In genomic region chr5:113747629-113748028, GRCm38 (mm10) we compare ENCODE assay signal across 25 mouse cellular contexts. TPM values are rescaled to one million over a fixed set of nuclear protein-coding genes. Genes with fewer than 3 reads are reported as not detected.
DNase-seq lines count a peak whose midpoint lies in the region; ATAC-seq and TF ChIP-seq lines count a peak whose summit lies in the region.
"Had no signal": no experiment of that assay in that cellular context is flagged by ENCODE, and none has a peak within 500 bp of the region (broad histone marks: within the 10 kb centered on the region; RNA-seq: fewer than 3 reads in every experiment).

No protein-coding gene starts in this region.

- no peak overlapping the region for H3K4me2 ChIP-seq in liver, postnatal 0 days (ENCODE audit: low read depth, low read length)
- H3K4me2 ChIP-seq in liver, embryonic 12.5 days: no peak overlapping the region
- H3K4me2 ChIP-seq in neural tube, embryonic 15.5 days: no peak overlapping the region
- H3K4me2 ChIP-seq: embryonic facial prominence, embryonic 15.5 days; hindbrain, embryonic 15.5 days; limb, embryonic 15.5 days; midbrain, embryonic 13.5 days had no signal

- ATAC-seq in liver, postnatal 0 days: no peak
- ATAC-seq in liver, embryonic 12.5 days: no peak
- no peak for ATAC-seq in neural tube, embryonic 15.5 days (ENCODE audit: low FRiP score)
- ATAC-seq: forebrain, embryonic 14.5 days; midbrain, embryonic 13.5 days had no signal

- no peaks in the 10 kb centered on the region for H3K79me2 ChIP-seq in heart, adult 2 months (replicated peaks; ENCODE audit: control insufficient read depth, insufficient read depth, low read length)

- no peak for DNase-seq in heart, adult 2 months
- DNase-seq in heart, postnatal 10 days: no peak
- no peak for DNase-seq in liver, postnatal 0 days
- no peak for DNase-seq in heart, postnatal 25 days (ENCODE audit: low spot score)
- DNase-seq: cerebellum, adult 11-12 months; heart, adult 18-20 months; kidney, adult 8-10 months; right cerebral cortex, postnatal 14 days; thymus, postnatal 14 days had no signal

- H3K9me3 ChIP-seq in liver, postnatal 0 days (ENCODE audit: low read length): no peaks in the 10 kb centered on the region
- no peaks in the 10 kb centered on the region for H3K9me3 ChIP-seq in liver, embryonic 12.5 days (replicated peaks)
- no peaks in the 10 kb centered on the region for H3K9me3 ChIP-seq in ES-Bruce4 (replicated peaks; ENCODE audit: control insufficient read depth, insufficient read depth, low read length, poor library complexity, severe bottlenecking)
- H3K9me3 ChIP-seq in neural tube, embryonic 15.5 days (replicated peaks): no peaks in the 10 kb centered on the region
- H3K9me3 ChIP-seq: embryonic facial prominence, embryonic 15.5 days; hindbrain, embryonic 15.5 days; limb, embryonic 15.5 days; midbrain, embryonic 13.5 days had no signal

- WGBS in heart, adult 2 months: 96% methylated on average over 5 of the region's 5 CpGs
- WGBS in liver, postnatal 0 days (ENCODE audit: insufficient replicate concordance): 93% methylated on average over 5 of the region's 5 CpGs
- 92% methylated on average over 5 of the region's 5 CpGs for WGBS in liver, embryonic 12.5 days (ENCODE audit: insufficient replicate concordance)
- whole genome bisulfite sequencing in bone marrow, adult 2 months: 97% methylated on average over 5 of the region's 5 CpGs
- WGBS in neural tube, embryonic 15.5 days: 96% methylated on average over 5 of the region's 5 CpGs

- no peaks in the 10 kb centered on the region for H3K36me3 ChIP-seq in heart, adult 2 months (ENCODE audit: control insufficient read depth, insufficient read depth, low read length)
- peaks cover 86% of the 10 kb centered on the region for H3K36me3 ChIP-seq in liver, postnatal 0 days (replicated peaks; ENCODE audit: insufficient read depth, low read length)
- H3K36me3 ChIP-seq in liver, embryonic 12.5 days: peaks cover 100% of the 10 kb centered on the region
- H3K36me3 ChIP-seq in ES-Bruce4 (ENCODE audit: control insufficient read depth, insufficient read depth, low read length, poor library complexity, severe bottlenecking): peaks cover 73% of the 10 kb centered on the region
- H3K36me3 ChIP-seq in neural tube, embryonic 15.5 days: peaks cover 98% of the 10 kb centered on the region

- no peak overlapping the region for H3K27ac ChIP-seq in heart, adult 2 months
- no peak overlapping the region for H3K27ac ChIP-seq in liver, postnatal 0 days (ENCODE audit: low read depth)
- no peak overlapping the region for H3K27ac ChIP-seq in liver, embryonic 12.5 days
- H3K27ac ChIP-seq in ES-Bruce4 (ENCODE audit: insufficient read depth, low read length): no peak overlapping the region
- no peak overlapping the region for H3K27ac ChIP-seq in bone marrow, adult 2 months (ENCODE audit: control insufficient read depth, insufficient read depth, low read depth, low read length, poor library complexity)
- H3K27ac ChIP-seq in neural tube, embryonic 15.5 days (replicated peaks): no peak overlapping the region
- H3K27ac ChIP-seq: embryonic facial prominence, embryonic 15.5 days; hindbrain, embryonic 15.5 days; limb, embryonic 15.5 days; macrophage; midbrain, embryonic 13.5 days had no signal

- TF ChIP-seq EP300 in heart, adult 2 months (IDR thresholded peaks at IDR 0.05; ENCODE audit: insufficient read depth, low read depth, low read length): no peak
- TF ChIP-seq EP300 in liver, postnatal 0 days (IDR thresholded peaks at IDR 0.05; ENCODE audit: low read depth): no peak
- no peak for TF ChIP-seq EP300 in ES-Bruce4 (IDR thresholded peaks at IDR 0.05; ENCODE audit: insufficient read depth, low read depth, low read length)

- H3K4me1 ChIP-seq in heart, adult 2 months (ENCODE audit: control insufficient read depth, insufficient read depth, low read length): 0 out of 2 replicates have a peak, but pooled peaks cover 1% of the 10 kb centered on the region
- no peaks in the 10 kb centered on the region for H3K4me1 ChIP-seq in liver, postnatal 0 days (ENCODE audit: insufficient read depth)
- no peaks in the 10 kb centered on the region for H3K4me1 ChIP-seq in liver, embryonic 12.5 days
- no peaks in the 10 kb centered on the region for H3K4me1 ChIP-seq in ES-Bruce4 (ENCODE audit: control insufficient read depth, insufficient read depth, low read length)
- H3K4me1 ChIP-seq in bone marrow, adult 2 months (ENCODE audit: control insufficient read depth, insufficient read depth, low read length): no peaks in the 10 kb centered on the region
- H3K4me1 ChIP-seq in neural tube, embryonic 15.5 days: no peaks in the 10 kb centered on the region
- H3K4me1 ChIP-seq: embryonic facial prominence, embryonic 15.5 days; hindbrain, embryonic 15.5 days; limb, embryonic 15.5 days; midbrain, embryonic 13.5 days had no signal

- intact Hi-C loops in heart, adult 2 months (cut with DNase I): no loop called here
- intact Hi-C loops in heart, postnatal 10 days (cut with DNase I): no loop called here
- intact Hi-C loops in heart, postnatal 25 days (cut with DNase I): no loop called here

- TF ChIP-seq CTCF in heart, adult 2 months (IDR thresholded peaks at IDR 0.05): peak; percentile 38
- peak; percentile 37 for TF ChIP-seq CTCF in liver, postnatal 0 days (IDR thresholded peaks at IDR 0.05; ENCODE audit: low read depth)
- TF ChIP-seq CTCF in ES-Bruce4 (IDR thresholded peaks at IDR 0.05; ENCODE audit: low read depth, low read length): peak; percentile 49
- peak; percentile 24; the same call in 1 of the 2 replicates for TF ChIP-seq CTCF in bone marrow, adult 2 months (IDR thresholded peaks at IDR 0.05; ENCODE audit: control insufficient read depth, insufficient read depth, low read length)

- TF ChIP-seq POLR2A in heart, adult 2 months (IDR thresholded peaks at IDR 0.05; ENCODE audit: insufficient read depth, low read depth, low read length): no peak
- TF ChIP-seq POLR2A in ES-Bruce4 (IDR thresholded peaks at IDR 0.05; ENCODE audit: insufficient read depth, low read length): no peak
- no peak for TF ChIP-seq POLR2A in bone marrow, adult 2 months (IDR thresholded peaks at IDR 0.05; ENCODE audit: borderline replicate concordance, control insufficient read depth, low read depth, low read length)

- no peak overlapping the region for H3K4me3 ChIP-seq in heart, adult 2 months
- no peak overlapping the region for H3K4me3 ChIP-seq in liver, postnatal 0 days (ENCODE audit: low read depth, low read length)
- no peak overlapping the region for H3K4me3 ChIP-seq in liver, embryonic 12.5 days
- no peak overlapping the region for H3K4me3 ChIP-seq in ES-Bruce4 (ENCODE audit: low read depth, low read length)
- H3K4me3 ChIP-seq in bone marrow, adult 2 months (replicated peaks; ENCODE audit: control insufficient read depth, low read depth, low read length): no peak overlapping the region
- no peak overlapping the region for H3K4me3 ChIP-seq in neural tube, embryonic 15.5 days (replicated peaks)
- H3K4me3 ChIP-seq: embryonic facial prominence, embryonic 15.5 days; hindbrain, embryonic 15.5 days; limb, embryonic 15.5 days; midbrain, embryonic 13.5 days had no signal

- no peaks in the 10 kb centered on the region for H3K27me3 ChIP-seq in heart, adult 2 months (ENCODE audit: control insufficient read depth, insufficient read depth, low read length)
- no peaks in the 10 kb centered on the region for H3K27me3 ChIP-seq in liver, postnatal 0 days (ENCODE audit: insufficient read depth, low read length)
- H3K27me3 ChIP-seq in liver, embryonic 12.5 days (replicated peaks): no peaks in the 10 kb centered on the region
- H3K27me3 ChIP-seq in ES-Bruce4 (ENCODE audit: control insufficient read depth, insufficient read depth, low read length, poor library complexity, severe bottlenecking): no peaks in the 10 kb centered on the region
- no peaks in the 10 kb centered on the region for H3K27me3 ChIP-seq in neural tube, embryonic 15.5 days (replicated peaks)
- H3K27me3 ChIP-seq: embryonic facial prominence, embryonic 15.5 days; hindbrain, embryonic 15.5 days; limb, embryonic 15.5 days; midbrain, embryonic 13.5 days had no signal

- no peak overlapping the region for H3K9ac ChIP-seq in heart, adult 2 months (ENCODE audit: low read depth, low read length)
- H3K9ac ChIP-seq in liver, postnatal 0 days (replicated peaks): no peak overlapping the region
- no peak overlapping the region for H3K9ac ChIP-seq in liver, embryonic 12.5 days
- no peak overlapping the region for H3K9ac ChIP-seq in ES-Bruce4 (ENCODE audit: low read depth, poor library complexity, severe bottlenecking)
- no peak overlapping the region for H3K9ac ChIP-seq in neural tube, embryonic 15.5 days (replicated peaks)
- H3K9ac ChIP-seq: embryonic facial prominence, embryonic 15.5 days; hindbrain, embryonic 15.5 days; limb, embryonic 15.5 days; midbrain, embryonic 13.5 days had no signal

RNA-seq across cellular contexts. Expression of gene Ficd, which starts 12.0 kb away (rescaled TPM):
- total RNA-seq in heart, adult 2 months (2021): 1 to 10 TPM; 8.7 to 9.3 TPM
- 7.2 and 7.7 TPM in 2 replicates for polyA plus RNA-seq in heart, adult 2 months (2012; rRNA removed)
- 1 to 10 TPM; 5.4 to 5.8 TPM for total RNA-seq in heart, postnatal 10 days (2021)
- polyA plus RNA-seq in liver, postnatal 0 days (2015; fragmentation: Nextera tagmentation; extraction: Ambion mirVana): 2.6 and 2.8 TPM in 2 replicates
- polyA plus RNA-seq in liver, embryonic 12.5 days (2016; fragmentation: Nextera tagmentation; extraction: Ambion mirVana): 2.9 and 3.3 TPM in 2 replicates
- 2.8 and 3.4 TPM in 2 replicates for polyA plus RNA-seq in ES-Bruce4 (2011; ENCODE audit: insufficient read depth, insufficient read length, low read depth, missing spikeins)
- 1.0 and 3.0 TPM in 2 replicates for polyA plus RNA-seq in bone marrow, adult 2 months (2011; ENCODE audit: insufficient read depth, insufficient read length, low replicate concordance, missing spikeins)
- polyA plus RNA-seq in neural tube, embryonic 15.5 days (2015; fragmentation: Nextera tagmentation; extraction: Ambion mirVana): 9.6 and 11.1 TPM in 2 replicates
- total RNA-seq in heart, postnatal 25 days (2021): 1 to 10 TPM; 6.4 to 7.8 TPM

RNA-seq across cellular contexts. Expression of gene 1700069L16Rik, which starts 23.1 kb away (rescaled TPM):
- not detected for total RNA-seq in heart, adult 2 months (2021)
- polyA plus RNA-seq in heart, adult 2 months (2012; rRNA removed): not detected in 2 replicates
- not detected for total RNA-seq in heart, postnatal 10 days (2021)
- not detected in 2 replicates for polyA plus RNA-seq in liver, postnatal 0 days (2015; fragmentation: Nextera tagmentation; extraction: Ambion mirVana)
- not detected in 2 replicates for polyA plus RNA-seq in liver, embryonic 12.5 days (2016; fragmentation: Nextera tagmentation; extraction: Ambion mirVana)
- not detected in 2 replicates for polyA plus RNA-seq in ES-Bruce4 (2011; ENCODE audit: insufficient read depth, insufficient read length, low read depth, missing spikeins)
- polyA plus RNA-seq in bone marrow, adult 2 months (2011; ENCODE audit: insufficient read depth, insufficient read length, low replicate concordance, missing spikeins): not detected in 2 replicates
- not detected in 2 replicates for polyA plus RNA-seq in neural tube, embryonic 15.5 days (2015; fragmentation: Nextera tagmentation; extraction: Ambion mirVana)
- not detected for total RNA-seq in heart, postnatal 25 days (2021)
- total RNA-seq: adrenal gland, postnatal 4 days; gastrocnemius, adult 18-20 months; heart, adult 18-20 months; layer of hippocampus, adult 18-20 months had no signal
- polyA plus RNA-seq: C2C12; cortical plate, adult 2 months; embryonic facial prominence, embryonic 15.5 days; forebrain, embryonic 14.5 days; heart, postnatal 0 days; hindbrain, embryonic 15.5 days; limb, embryonic 15.5 days; macrophage; midbrain, embryonic 13.5 days had no signal

RNA-seq across cellular contexts. Expression of gene Sart3, which starts 24.7 kb away (rescaled TPM):
- total RNA-seq in heart, adult 2 months (2021): 10 to 100 TPM; 12.2 to 14.4 TPM
- polyA plus RNA-seq in heart, adult 2 months (2012; rRNA removed): 10.2 and 13.6 TPM in 2 replicates
- total RNA-seq in heart, postnatal 10 days (2021): 10 to 100 TPM; 19.6 to 20.5 TPM
- 6.9 and 7.9 TPM in 2 replicates for polyA plus RNA-seq in liver, postnatal 0 days (2015; fragmentation: Nextera tagmentation; extraction: Ambion mirVana)
- polyA plus RNA-seq in liver, embryonic 12.5 days (2016; fragmentation: Nextera tagmentation; extraction: Ambion mirVana): 39.9 and 40.4 TPM in 2 replicates
- 45.0 and 49.0 TPM in 2 replicates for polyA plus RNA-seq in ES-Bruce4 (2011; ENCODE audit: insufficient read depth, insufficient read length, low read depth, missing spikeins)
- polyA plus RNA-seq in bone marrow, adult 2 months (2011; ENCODE audit: insufficient read depth, insufficient read length, low replicate concordance, missing spikeins): 42.7 and 57.4 TPM in 2 replicates
- 40.7 and 42.3 TPM in 2 replicates for polyA plus RNA-seq in neural tube, embryonic 15.5 days (2015; fragmentation: Nextera tagmentation; extraction: Ambion mirVana)
- total RNA-seq in heart, postnatal 25 days (2021): 10 to 100 TPM; 14.1 to 17.1 TPM

RNA-seq across cellular contexts. Expression of gene Iscu, which starts 24.9 kb away (rescaled TPM):
- 100 to 1,000 TPM; 176 to 202 TPM for total RNA-seq in heart, adult 2 months (2021)
- 168 and 212 TPM in 2 replicates for polyA plus RNA-seq in heart, adult 2 months (2012; rRNA removed)
- total RNA-seq in heart, postnatal 10 days (2021): 100 to 1,000 TPM; 122 to 123 TPM
- polyA plus RNA-seq in liver, postnatal 0 days (2015; fragmentation: Nextera tagmentation; extraction: Ambion mirVana): 109 TPM in 2 replicates
- 109 and 112 TPM in 2 replicates for polyA plus RNA-seq in liver, embryonic 12.5 days (2016; fragmentation: Nextera tagmentation; extraction: Ambion mirVana)
- 47.5 and 58.2 TPM in 2 replicates for polyA plus RNA-seq in ES-Bruce4 (2011; ENCODE audit: insufficient read depth, insufficient read length, low read depth, missing spikeins)
- polyA plus RNA-seq in bone marrow, adult 2 months (2011; ENCODE audit: insufficient read depth, insufficient read length, low replicate concordance, missing spikeins): 108 and 116 TPM in 2 replicates
- polyA plus RNA-seq in neural tube, embryonic 15.5 days (2015; fragmentation: Nextera tagmentation; extraction: Ambion mirVana): 88.6 and 90.9 TPM in 2 replicates
- total RNA-seq in heart, postnatal 25 days (2021): 100 to 1,000 TPM; 164 to 165 TPM

RNA-seq across cellular contexts. Expression of gene Tmem119, which starts 52.7 kb away (rescaled TPM):
- total RNA-seq in heart, adult 2 months (2021): 1 to 10 TPM; 3.6 to 5.8 TPM
- polyA plus RNA-seq in heart, adult 2 months (2012; rRNA removed): 7.3 and 12.0 TPM in 2 replicates
- total RNA-seq in heart, postnatal 10 days (2021): 10 to 100 TPM; 14.6 to 18.5 TPM
- polyA plus RNA-seq in liver, postnatal 0 days (2015; fragmentation: Nextera tagmentation; extraction: Ambion mirVana): 3.2 and 3.4 TPM in 2 replicates
- 7.2 and 9.8 TPM in 2 replicates for polyA plus RNA-seq in liver, embryonic 12.5 days (2016; fragmentation: Nextera tagmentation; extraction: Ambion mirVana)
- polyA plus RNA-seq in ES-Bruce4 (2011; ENCODE audit: insufficient read depth, insufficient read length, low read depth, missing spikeins): 0.79 and 1.2 TPM in 2 replicates
- 1.4 and 1.8 TPM in 2 replicates for polyA plus RNA-seq in bone marrow, adult 2 months (2011; ENCODE audit: insufficient read depth, insufficient read length, low replicate concordance, missing spikeins)
- 12.1 and 23.1 TPM in 2 replicates for polyA plus RNA-seq in neural tube, embryonic 15.5 days (2015; fragmentation: Nextera tagmentation; extraction: Ambion mirVana)
- 1 to 10 TPM; 6.7 to 7.3 TPM for total RNA-seq in heart, postnatal 25 days (2021)
- polyA plus RNA-seq: macrophage had no signal
